Mouse (Mus musculus) heart, postnatal 0 days (tissue): ENCODE measurements at regions not wholly inside any gene's neighbourhood (a gene's known extent, or its start where the extent isn't known, plus 50 kb on each side); places are given as distances from the start of the nearest gene placed in this dataset.

ENCODE experiments used
- CTCF ChIP-seq: IDR thresholded peaks from 2 replicates; pipeline ENCODE4 v1.5.1; 2016; ENCODE audit warnings: antibody characterized with exemption, control low read depth, low read depth
- EP300 ChIP-seq: IDR thresholded peaks from 2 replicates; pipeline ENCODE4 v1.6.1; 2016; ENCODE audit warnings: antibody characterized with exemption, low read depth

DNA sequence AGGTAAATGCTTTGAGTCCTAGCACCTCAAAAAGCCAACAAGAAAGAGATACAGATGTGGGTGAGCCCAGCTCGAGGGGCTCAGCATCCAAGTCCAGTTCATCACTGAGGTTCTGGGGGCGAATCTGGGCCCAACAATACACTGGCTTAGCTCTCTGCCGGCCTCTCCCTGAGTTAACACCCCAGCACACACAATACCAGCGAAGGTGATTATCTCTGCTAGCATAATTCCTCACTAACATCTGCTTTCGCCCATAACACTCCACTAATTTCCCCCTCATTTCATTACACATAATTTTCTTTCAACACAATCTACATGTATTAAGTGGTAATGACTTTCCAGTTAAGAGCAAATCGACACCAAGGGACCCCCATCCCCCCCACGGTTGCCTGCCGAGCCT is 383.9 kb upstream of the 3110018I06Rik start:
- TF ChIP-seq CTCF = no peak
- no peak for TF ChIP-seq EP300
